Comparison of ENCODE assay signal across 11 mouse cellular contexts in genomic region chr17:66358026-66358978, GRCm38 (mm10).
DNase-seq lines count a peak whose midpoint lies in the region; ATAC-seq and TF ChIP-seq lines count a peak whose summit lies in the region.
"Had no signal": no experiment of that assay in that cellular context is flagged by ENCODE, and none has a peak within 500 bp of the region (broad histone marks: within the 10 kb centered on the region; RNA-seq: fewer than 3 reads in every experiment).

No protein-coding gene starts in this region.

- no peaks in the 10 kb centered on the region for H3K27me3 ChIP-seq in E14TG2a.4 (ENCODE audit: insufficient read depth, low read length)
- no peaks in the 10 kb centered on the region for H3K27me3 ChIP-seq in limb, embryonic 14.5 days (ENCODE audit: control insufficient read depth, insufficient read depth, low read length)
- H3K27me3 ChIP-seq: embryonic facial prominence, embryonic 12.5 days had no signal

- H3K36me3 ChIP-seq in E14TG2a.4 (ENCODE audit: insufficient read depth, low read length) = peaks cover 79% of the 10 kb centered on the region
- H3K36me3 ChIP-seq in limb, embryonic 14.5 days (ENCODE audit: control insufficient read depth, insufficient read depth, low read length) = 0 out of 2 replicates have a peak, but pooled peaks cover 4% of the 10 kb centered on the region

- TF ChIP-seq CTCF in E14TG2a.4 (conservative IDR thresholded peaks at IDR 0.05; ENCODE audit: low read length) = no peak

- peak overlapping the region; percentile 63 for H3K4me3 ChIP-seq in E14TG2a.4 (replicated peaks; ENCODE audit: low read length)
- H3K4me3 ChIP-seq in limb, embryonic 14.5 days (replicated peaks; ENCODE audit: low read length) = no peak overlapping the region
- H3K4me3 ChIP-seq: embryonic facial prominence, embryonic 12.5 days had no signal

- H3K4me2 ChIP-seq in limb, embryonic 14.5 days (replicated peaks; ENCODE audit: low read depth, low read length, severe bottlenecking) = no peak overlapping the region
- H3K4me2 ChIP-seq: embryonic facial prominence, embryonic 12.5 days had no signal

- peak; percentile 13 for DNase-seq in gastrocnemius, adult 18-20 months (ENCODE audit: low spot score)
- no peak for DNase-seq in gastrocnemius, postnatal 10 days
- peak; percentile 66 to 71 for DNase-seq in cerebellum, postnatal 25 days
- DNase-seq in limb, embryonic 14.5 days (ENCODE audit: low spot score) = no peak
- no peak for DNase-seq in kidney, adult 11 months
- no peak for DNase-seq in embryo, embryonic 9.5 days (ENCODE audit: extremely low spot score)
- DNase-seq in adrenal gland, postnatal 4 days (ENCODE audit: low spot score in 2 of 2) = no peak
- DNase-seq: thymus, adult 18-20 months had no signal

- 66% methylated on average over 27 of the region's 27 CpGs for WGBS in limb, embryonic 14.5 days

- H3K27ac ChIP-seq in limb, embryonic 14.5 days (replicated peaks; ENCODE audit: low read depth, low read length) = no peak overlapping the region
- H3K27ac ChIP-seq: embryonic facial prominence, embryonic 12.5 days; kidney, postnatal 0 days had no signal

- no peak for TF ChIP-seq POLR2A in limb, embryonic 14.5 days (IDR thresholded peaks at IDR 0.05; ENCODE audit: borderline replicate concordance, extremely low read depth, insufficient read depth, insufficient read length)

- H3K9me3 ChIP-seq in E14TG2a.4 (ENCODE audit: low read length) = no peaks in the 10 kb centered on the region
- no peaks in the 10 kb centered on the region for H3K9me3 ChIP-seq in limb, embryonic 14.5 days (ENCODE audit: control insufficient read depth, low read length)
- H3K9me3 ChIP-seq: embryonic facial prominence, embryonic 12.5 days had no signal

- H3K4me1 ChIP-seq in E14TG2a.4 (replicated peaks; ENCODE audit: low read depth, low read length) = peaks cover 61% of the 10 kb centered on the region
- 0 out of 2 replicates have a peak, but pooled peaks cover 3% of the 10 kb centered on the region for H3K4me1 ChIP-seq in limb, embryonic 14.5 days (ENCODE audit: control insufficient read depth, insufficient read depth, low read length)

- peak; percentile 41 for ATAC-seq in limb, embryonic 14.5 days (ENCODE audit: low FRiP score, low read depth)

- no peak overlapping the region for H3K9ac ChIP-seq in limb, embryonic 14.5 days (ENCODE audit: low read depth, low read length, severe bottlenecking)
- H3K9ac ChIP-seq: embryonic facial prominence, embryonic 12.5 days had no signal

Comparison
In these comparisons a context has a peak if more than half of its experiments do, and no peak if none do; other contexts are left out.
1. DNase-seq: peak in gastrocnemius, adult 18-20 months (single experiment) and cerebellum, postnatal 25 days (2 of 2); none in gastrocnemius, postnatal 10 days (single experiment), limb, embryonic 14.5 days (single experiment), kidney, adult 11 months (single experiment), embryo, embryonic 9.5 days (single experiment) and adrenal gland, postnatal 4 days (0 of 2).